Mouse (Mus musculus) activated CD4-positive, CD25-positive, alpha-beta regulatory T cell, adult 9 weeks (primary cell): ENCODE data around the gene Gm6309. TPM values are rescaled to one million over a fixed set of nuclear protein-coding genes. Genes with fewer than 3 reads are reported as not detected.

ENCODE experiments used
- polyA plus RNA-seq: library from polyadenylated mRNA; unstranded; fragments of 100-300 nt; shearing (Covaris generic); gene quantifications from one replicate; pipeline ENCODE4 v1.2.1, GENCODE M21; 2017

Gm6309 gene
- polyA plus RNA-seq = not detected

DNA sequence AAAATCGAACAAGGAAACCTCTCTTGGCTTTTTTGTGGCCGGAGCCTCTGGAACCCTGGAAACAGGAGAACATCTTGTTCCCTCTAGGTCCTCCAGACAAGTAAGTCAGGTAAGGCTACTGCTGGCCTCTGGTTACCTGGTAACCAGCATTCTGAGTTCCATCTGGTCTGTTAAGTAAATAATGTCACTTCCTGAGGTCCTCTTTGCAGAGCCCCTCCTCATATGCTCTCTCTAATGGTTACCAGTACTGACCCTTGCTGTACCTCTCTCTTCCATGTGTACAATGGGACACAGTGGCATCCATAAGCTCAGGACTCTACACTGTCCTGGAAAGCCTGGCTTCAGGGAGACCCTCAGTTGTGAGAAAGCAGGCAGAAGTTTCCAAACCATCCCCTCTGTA lies at the start of gene Gm6309:
TSS of gene Gm6309 (minus strand) at position 101 of the 400 bp plus-strand sequence.

DNA sequence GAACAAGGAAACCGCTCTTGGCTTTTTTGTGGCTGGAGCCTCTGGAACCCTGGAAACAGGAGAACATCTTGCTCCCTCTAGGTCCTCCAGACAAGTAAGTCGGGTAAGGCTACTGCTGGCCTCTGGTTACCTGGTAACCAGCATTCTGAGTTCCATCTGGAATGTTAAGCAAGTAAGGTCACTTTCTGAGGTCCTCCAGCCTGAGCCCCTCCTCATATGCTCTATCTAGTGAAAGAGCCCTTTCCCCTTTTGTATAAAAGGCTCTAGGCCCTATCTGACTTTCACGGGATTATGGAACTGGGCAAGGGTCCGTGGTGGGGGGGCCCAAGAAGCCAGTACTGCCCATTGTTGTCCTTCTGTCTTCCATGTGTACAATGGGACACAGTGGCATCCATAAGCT lies 14.7 kb upstream of the Gm6309 start, which contains the start of gene 1700001J03Rik:
TSS of gene 1700001J03Rik (minus strand) at position 101 of the 400 bp plus-strand sequence.

DNA sequence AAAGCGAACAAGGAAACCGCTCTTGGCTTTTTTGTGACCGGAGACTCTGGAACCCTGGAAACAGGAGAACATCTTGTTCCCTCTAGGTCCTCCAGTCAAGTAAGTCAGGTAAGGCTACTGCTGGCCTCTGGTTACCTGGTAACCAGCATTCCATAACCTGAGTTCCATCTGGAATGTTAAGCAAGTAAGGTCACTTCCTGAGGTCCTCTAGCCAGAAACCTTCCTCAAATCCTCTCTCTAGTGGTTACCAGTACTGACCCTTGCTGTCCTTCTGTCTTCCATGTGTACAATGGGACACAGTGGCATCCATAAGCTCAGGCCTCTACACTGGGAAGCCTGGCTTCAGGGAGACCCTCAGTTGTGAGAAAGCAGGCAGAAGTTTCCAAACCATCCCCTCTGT lies 10.1 kb downstream of the Gm6309 start, which contains the start of gene Gm5565:
TSS of gene Gm5565 (minus strand) at position 101 of the 400 bp plus-strand sequence.

Other genes with a start within 250 kb of the Gm6309 start
- not detected for gene Cyp3a25, start 161.1 kb downstream of the Gm6309 start, polyA plus RNA-seq
- gene Cyp3a59, start 91.5 kb downstream of the Gm6309 start, polyA plus RNA-seq = not detected
- gene Gm5565, start 10.2 kb downstream of the Gm6309 start, polyA plus RNA-seq = not detected
- 0.84 TPM for gene 1700001J03Rik, start 14.6 kb upstream of the Gm6309 start, polyA plus RNA-seq
- gene Rnf6, start 50.8 kb upstream of the Gm6309 start, polyA plus RNA-seq = 87.5 TPM
- 7.2 TPM for gene Cdk8, start 60.5 kb upstream of the Gm6309 start, polyA plus RNA-seq
- gene Wasf3, start 214.3 kb upstream of the Gm6309 start, polyA plus RNA-seq = not detected